In genomic region chr3:89208075-89208657, GRCm38 (mm10) we compare ENCODE assay signal across 25 mouse cellular contexts. TPM values are rescaled to one million over a fixed set of nuclear protein-coding genes. Genes with fewer than 3 reads are reported as not detected.
A peak's percentile ranks its signal among the peaks of the same experiment; 100 is the strongest.
DNase-seq lines count a peak whose midpoint lies in the region; ATAC-seq and TF ChIP-seq lines count a peak whose summit lies in the region.
"Had no signal": no experiment of that assay in that cellular context is flagged by ENCODE, and none has a peak within 500 bp of the region (broad histone marks: within the 10 kb centered on the region; RNA-seq: fewer than 3 reads in every experiment).

No protein-coding gene starts in this region.

- TF ChIP-seq POLR2A in MEL (IDR thresholded peaks at IDR 0.05; ENCODE audit: control insufficient read depth in 1 of 2, insufficient read depth in 1 of 2, low read depth in 1 of 2, low read length in 2 of 2, poor library complexity in 1 of 2): no peak; a peak in 1 of 4 replicates

- no peak for TF ChIP-seq EP300 in MEL (IDR thresholded peaks at IDR 0.05; ENCODE audit: low read depth in 1 of 2, low read length in 2 of 2)

- no peak overlapping the region for H3K9ac ChIP-seq in embryonic facial prominence, embryonic 15.5 days
- H3K9ac ChIP-seq in neural tube, embryonic 12.5 days: no peak overlapping the region
- no peak overlapping the region for H3K9ac ChIP-seq in neural tube, embryonic 15.5 days (replicated peaks)
- H3K9ac ChIP-seq in MEL (ENCODE audit: control insufficient read depth, low read depth, low read length, poor library complexity, severe bottlenecking): no peak overlapping the region
- H3K9ac ChIP-seq: hindbrain, embryonic 12.5 days had no signal

- H3K4me3 ChIP-seq in embryonic facial prominence, embryonic 15.5 days (replicated peaks): no peak overlapping the region
- no peak overlapping the region for H3K4me3 ChIP-seq in embryonic facial prominence, embryonic 10.5 days
- H3K4me3 ChIP-seq in neural tube, embryonic 12.5 days: no peak overlapping the region
- no peak overlapping the region for H3K4me3 ChIP-seq in neural tube, embryonic 15.5 days (replicated peaks)
- no peak overlapping the region for H3K4me3 ChIP-seq in MEL (ENCODE audit: control insufficient read depth in 1 of 2, insufficient read depth in 1 of 2, low read depth in 2 of 2, low read length in 2 of 2)
- H3K4me3 ChIP-seq: embryonic facial prominence, embryonic 13.5 days; forebrain, embryonic 10.5 days; heart, embryonic 10.5 days; hindbrain, embryonic 12.5 days had no signal

- TF ChIP-seq CTCF in MEL (IDR thresholded peaks at IDR 0.05 in 2 of 3, conservative IDR thresholded peaks at IDR 0.05 in 1 of 3; ENCODE audit: control insufficient read depth in 1 of 3, insufficient read depth in 1 of 3, low read depth in 2 of 3, low read length in 3 of 3, poor library complexity in 1 of 3, severe bottlenecking in 1 of 3): no peak

- no peaks in the 10 kb centered on the region for H3K27me3 ChIP-seq in embryonic facial prominence, embryonic 15.5 days
- no peaks in the 10 kb centered on the region for H3K27me3 ChIP-seq in embryonic facial prominence, embryonic 10.5 days (replicated peaks; ENCODE audit: low read depth, poor library complexity, severe bottlenecking)
- H3K27me3 ChIP-seq in neural tube, embryonic 12.5 days (replicated peaks): no peaks in the 10 kb centered on the region
- no peaks in the 10 kb centered on the region for H3K27me3 ChIP-seq in neural tube, embryonic 15.5 days (replicated peaks)
- no peaks in the 10 kb centered on the region for H3K27me3 ChIP-seq in MEL (ENCODE audit: control insufficient read depth in 1 of 2, insufficient read depth in 2 of 2, low read length in 2 of 2)
- H3K27me3 ChIP-seq: embryonic facial prominence, embryonic 13.5 days; hindbrain, embryonic 12.5 days; Patski had no signal

- H3K36me3 ChIP-seq in embryonic facial prominence, embryonic 15.5 days: peaks cover 65% of the 10 kb centered on the region
- peaks cover 75% of the 10 kb centered on the region for H3K36me3 ChIP-seq in embryonic facial prominence, embryonic 10.5 days (replicated peaks)
- H3K36me3 ChIP-seq in neural tube, embryonic 12.5 days: peaks cover 70% of the 10 kb centered on the region
- H3K36me3 ChIP-seq in neural tube, embryonic 15.5 days: peaks cover 64% of the 10 kb centered on the region
- H3K36me3 ChIP-seq in MEL (ENCODE audit: control insufficient read depth in 1 of 2, insufficient read depth in 2 of 2, low read length in 2 of 2): peaks cover 0 to 7% of the 10 kb centered on the region in 2 experiments; a peak in 3 of 4 replicates

- peaks cover 8% of the 10 kb centered on the region for H3K79me2 ChIP-seq in MEL (ENCODE audit: control insufficient read depth, insufficient read depth, low read length, poor library complexity)

- no peak overlapping the region for H3K4me2 ChIP-seq in embryonic facial prominence, embryonic 15.5 days (replicated peaks)
- 0 out of 2 replicates have a peak overlapping the region, but pooled peaks have one; percentile 3 for H3K4me2 ChIP-seq in neural tube, embryonic 12.5 days (replicated peaks)
- H3K4me2 ChIP-seq in neural tube, embryonic 15.5 days: no peak overlapping the region
- H3K4me2 ChIP-seq: embryonic facial prominence, embryonic 13.5 days; hindbrain, embryonic 12.5 days had no signal

- no peak for TF ChIP-seq RAD21 in MEL (IDR thresholded peaks at IDR 0.05; ENCODE audit: low read depth, low read length)

- DNase-seq in embryonic facial prominence, embryonic 10.5 days (ENCODE audit: low spot score): no peak
- DNase-seq in MEL (ENCODE audit: low read depth, low spot score): no peak
- peak; percentile 84 for DNase-seq in gonadal fat pad, adult 2 months (ENCODE audit: low read depth)
- DNase-seq in spleen, adult 18-20 months: no peak
- DNase-seq: adrenal gland, postnatal 25 days; cerebellum, adult 18-20 months; cerebellum, postnatal 14 days; gastrocnemius, postnatal 14 days; heart, postnatal 10 days; heart, postnatal 4 days had no signal

- peaks cover 27% of the 10 kb centered on the region for H3K4me1 ChIP-seq in embryonic facial prominence, embryonic 15.5 days
- peaks cover 12% of the 10 kb centered on the region for H3K4me1 ChIP-seq in embryonic facial prominence, embryonic 10.5 days
- H3K4me1 ChIP-seq in neural tube, embryonic 12.5 days: peaks cover 12% of the 10 kb centered on the region
- peaks cover 33% of the 10 kb centered on the region for H3K4me1 ChIP-seq in neural tube, embryonic 15.5 days
- peaks cover 0 to 11% of the 10 kb centered on the region in 2 experiments; a peak in 3 of 4 replicates for H3K4me1 ChIP-seq in MEL (ENCODE audit: control insufficient read depth in 1 of 2, insufficient read depth in 2 of 2, low read length in 2 of 2)

- 74% methylated on average over 13 of the region's 13 CpGs for WGBS in embryonic facial prominence, embryonic 15.5 days
- WGBS in embryonic facial prominence, embryonic 10.5 days: 93% methylated on average over 13 of the region's 13 CpGs
- WGBS in neural tube, embryonic 12.5 days: 92% methylated on average over 13 of the region's 13 CpGs
- 92% methylated on average over 13 of the region's 13 CpGs for WGBS in neural tube, embryonic 15.5 days

- H3K9me3 ChIP-seq in embryonic facial prominence, embryonic 15.5 days (replicated peaks): no peaks in the 10 kb centered on the region
- no peaks in the 10 kb centered on the region for H3K9me3 ChIP-seq in embryonic facial prominence, embryonic 10.5 days
- no peaks in the 10 kb centered on the region for H3K9me3 ChIP-seq in neural tube, embryonic 12.5 days
- no peaks in the 10 kb centered on the region for H3K9me3 ChIP-seq in neural tube, embryonic 15.5 days (replicated peaks)
- no peaks in the 10 kb centered on the region for H3K9me3 ChIP-seq in MEL (replicated peaks; ENCODE audit: insufficient read depth, low read length)
- H3K9me3 ChIP-seq: embryonic facial prominence, embryonic 13.5 days; forebrain, embryonic 10.5 days; heart, embryonic 10.5 days; hindbrain, embryonic 12.5 days had no signal

- ATAC-seq in embryonic facial prominence, embryonic 15.5 days (ENCODE audit: insufficient number of reproducible peaks, low FRiP score, low TSS enrichment, low read depth): no peak
- no peak for ATAC-seq in neural tube, embryonic 12.5 days (ENCODE audit: low FRiP score, low read depth)
- ATAC-seq in neural tube, embryonic 15.5 days (ENCODE audit: low FRiP score): no peak
- no peak for ATAC-seq in frontal cortex, adult (ENCODE audit: low TSS enrichment)
- ATAC-seq: activated CD4-positive, CD25-positive, alpha-beta regulatory T cell, adult 4 months; forebrain, embryonic 16.5 days; hindbrain, embryonic 16.5 days; inflammation-experienced regulatory T-cells, adult 6 months; Patski had no signal

- H3K27ac ChIP-seq in embryonic facial prominence, embryonic 15.5 days (replicated peaks): 0 out of 2 replicates have a peak overlapping the region, but pooled peaks have one; percentile 23
- H3K27ac ChIP-seq in embryonic facial prominence, embryonic 10.5 days (replicated peaks): no peak overlapping the region
- no peak overlapping the region for H3K27ac ChIP-seq in neural tube, embryonic 12.5 days
- H3K27ac ChIP-seq in neural tube, embryonic 15.5 days (replicated peaks): no peak overlapping the region
- no peak overlapping the region for H3K27ac ChIP-seq in MEL (ENCODE audit: control insufficient read depth, low read depth, low read length)
- H3K27ac ChIP-seq: embryonic facial prominence, embryonic 13.5 days; forebrain, embryonic 10.5 days; heart, embryonic 10.5 days; hindbrain, embryonic 12.5 days had no signal

RNA-seq across cellular contexts. Expression of gene Gba, which starts 5.4 kb away (rescaled TPM):
- polyA plus RNA-seq in embryonic facial prominence, embryonic 15.5 days (2015; fragmentation: Nextera tagmentation; extraction: Ambion mirVana): 49.0 and 55.6 TPM in 2 replicates
- polyA plus RNA-seq in embryonic facial prominence, embryonic 10.5 days (2016; fragmentation: Nextera tagmentation; extraction: Ambion mirVana): 33.8 and 33.9 TPM in 2 replicates
- 44.0 and 50.3 TPM in 2 replicates for polyA plus RNA-seq in neural tube, embryonic 12.5 days (2016; fragmentation: Nextera tagmentation; extraction: Ambion mirVana)
- 45.5 and 47.9 TPM in 2 replicates for polyA plus RNA-seq in neural tube, embryonic 15.5 days (2015; fragmentation: Nextera tagmentation; extraction: Ambion mirVana)
- total RNA-seq in MEL (2012; rRNA removed): 42.8 and 49.1 TPM in 2 replicates
- polyA plus RNA-seq in MEL (2012; ENCODE audit: insufficient read depth in 1 of 2, insufficient read length in 2 of 2, low read depth in 1 of 2, low replicate concordance in 2 of 2, missing spikeins in 1 of 2): 10 to 100 TPM in 1 of 2 experiments, not detected in 1; 55.0 TPM
- polyA plus RNA-seq in gonadal fat pad, adult 2 months (2012; rRNA removed): 140 and 143 TPM in 2 replicates

RNA-seq across cellular contexts. Expression of gene Thbs3, which starts 6.8 kb away (rescaled TPM):
- polyA plus RNA-seq in embryonic facial prominence, embryonic 15.5 days (2015; fragmentation: Nextera tagmentation; extraction: Ambion mirVana): 47.1 and 59.7 TPM in 2 replicates
- 42.0 and 43.3 TPM in 2 replicates for polyA plus RNA-seq in embryonic facial prominence, embryonic 10.5 days (2016; fragmentation: Nextera tagmentation; extraction: Ambion mirVana)
- polyA plus RNA-seq in neural tube, embryonic 12.5 days (2016; fragmentation: Nextera tagmentation; extraction: Ambion mirVana): 46.4 and 48.2 TPM in 2 replicates
- polyA plus RNA-seq in neural tube, embryonic 15.5 days (2015; fragmentation: Nextera tagmentation; extraction: Ambion mirVana): 38.6 and 48.2 TPM in 2 replicates
- total RNA-seq in MEL (2012; rRNA removed): 1.8 and 3.4 TPM in 2 replicates
- 1 to 10 TPM in 1 of 2 experiments, not detected in 1; 4.9 TPM for polyA plus RNA-seq in MEL (2012; ENCODE audit: insufficient read depth in 1 of 2, insufficient read length in 2 of 2, low read depth in 1 of 2, low replicate concordance in 2 of 2, missing spikeins in 1 of 2)
- 30.0 and 40.7 TPM in 2 replicates for polyA plus RNA-seq in gonadal fat pad, adult 2 months (2012; rRNA removed)
- total RNA-seq: granulocyte monocyte progenitor cell, adult 5-6 weeks had no signal

RNA-seq across cellular contexts. Expression of gene Mtx1, which starts 18.7 kb away (rescaled TPM):
- 173 and 196 TPM in 2 replicates for polyA plus RNA-seq in embryonic facial prominence, embryonic 15.5 days (2015; fragmentation: Nextera tagmentation; extraction: Ambion mirVana)
- 248 and 258 TPM in 2 replicates for polyA plus RNA-seq in embryonic facial prominence, embryonic 10.5 days (2016; fragmentation: Nextera tagmentation; extraction: Ambion mirVana)
- polyA plus RNA-seq in neural tube, embryonic 12.5 days (2016; fragmentation: Nextera tagmentation; extraction: Ambion mirVana): 174 TPM in 2 replicates
- 159 and 171 TPM in 2 replicates for polyA plus RNA-seq in neural tube, embryonic 15.5 days (2015; fragmentation: Nextera tagmentation; extraction: Ambion mirVana)
- 312 and 314 TPM in 2 replicates for total RNA-seq in MEL (2012; rRNA removed)
- polyA plus RNA-seq in MEL (2012; ENCODE audit: insufficient read depth in 1 of 2, insufficient read length in 2 of 2, low read depth in 1 of 2, low replicate concordance in 2 of 2, missing spikeins in 1 of 2): 100 to 1,000 TPM in 1 of 2 experiments, not detected in 1; 369 TPM
- 150 and 153 TPM in 2 replicates for polyA plus RNA-seq in gonadal fat pad, adult 2 months (2012; rRNA removed)

RNA-seq across cellular contexts. Expression of gene Muc1, which starts 20.7 kb away (rescaled TPM):
- polyA plus RNA-seq in embryonic facial prominence, embryonic 15.5 days (2015; fragmentation: Nextera tagmentation; extraction: Ambion mirVana): 4.0 and 10.2 TPM in 2 replicates
- 0.15 and 0.81 TPM in 2 replicates for polyA plus RNA-seq in embryonic facial prominence, embryonic 10.5 days (2016; fragmentation: Nextera tagmentation; extraction: Ambion mirVana)
- polyA plus RNA-seq in neural tube, embryonic 12.5 days (2016; fragmentation: Nextera tagmentation; extraction: Ambion mirVana): 0.84 and 1.1 TPM in 2 replicates
- polyA plus RNA-seq in neural tube, embryonic 15.5 days (2015; fragmentation: Nextera tagmentation; extraction: Ambion mirVana): 0.56 and 0.79 TPM in 2 replicates
- 0.04 and 0.13 TPM in 2 replicates for total RNA-seq in MEL (2012; rRNA removed)
- 1 to 10 TPM in 1 of 2 experiments, not detected in 1; 1.1 TPM for polyA plus RNA-seq in MEL (2012; ENCODE audit: insufficient read depth in 1 of 2, insufficient read length in 2 of 2, low read depth in 1 of 2, low replicate concordance in 2 of 2, missing spikeins in 1 of 2)
- 0.69 and 1.5 TPM in 2 replicates for polyA plus RNA-seq in gonadal fat pad, adult 2 months (2012; rRNA removed)
- total RNA-seq: adrenal gland, postnatal 25 days; common myeloid progenitor, adult 5-6 weeks; granulocyte monocyte progenitor cell, adult 5-6 weeks had no signal

RNA-seq across cellular contexts. Expression of gene Fam189b, which starts 25.2 kb away (rescaled TPM):
- polyA plus RNA-seq in embryonic facial prominence, embryonic 15.5 days (2015; fragmentation: Nextera tagmentation; extraction: Ambion mirVana): 34.9 and 37.0 TPM in 2 replicates
- polyA plus RNA-seq in embryonic facial prominence, embryonic 10.5 days (2016; fragmentation: Nextera tagmentation; extraction: Ambion mirVana): 29.0 and 30.8 TPM in 2 replicates
- 34.1 and 42.5 TPM in 2 replicates for polyA plus RNA-seq in neural tube, embryonic 12.5 days (2016; fragmentation: Nextera tagmentation; extraction: Ambion mirVana)
- 41.4 and 47.2 TPM in 2 replicates for polyA plus RNA-seq in neural tube, embryonic 15.5 days (2015; fragmentation: Nextera tagmentation; extraction: Ambion mirVana)
- 6.2 and 7.0 TPM in 2 replicates for total RNA-seq in MEL (2012; rRNA removed)
- 10 to 100 TPM in 1 of 2 experiments, not detected in 1; 35.3 TPM for polyA plus RNA-seq in MEL (2012; ENCODE audit: insufficient read depth in 1 of 2, insufficient read length in 2 of 2, low read depth in 1 of 2, low replicate concordance in 2 of 2, missing spikeins in 1 of 2)
- 12.9 and 14.1 TPM in 2 replicates for polyA plus RNA-seq in gonadal fat pad, adult 2 months (2012; rRNA removed)
